Mouse (Mus musculus) embryonic facial prominence, embryonic 10.5 days (tissue): Measurements from ENCODE around the gene Guca2b. TPM values are rescaled to one million over a fixed set of nuclear protein-coding genes. Genes with fewer than 3 reads are reported as not detected.
A peak's percentile ranks its signal among the peaks of the same experiment; 100 is the strongest.

Source experiments
- DNase-seq: peaks from one replicate; pipeline ENCODE4 v3.0.0-alpha.2; 2017; ENCODE audit warnings: low spot score
- H3K27ac ChIP-seq: fragments of 300-500 bp; sonication (generic); replicated peaks from 2 replicates; pipeline ENCODE4 v1.5.1; 2016; ENCODE audit warnings: mild to moderate bottlenecking
- H3K27me3 ChIP-seq: fragments of 300-500 bp; sonication (generic); replicated peaks from 2 replicates; pipeline ENCODE4 v1.6.1; 2016; ENCODE audit warnings: low read depth, mild to moderate bottlenecking; ENCODE audit not compliant: poor library complexity, severe bottlenecking
- H3K36me3 ChIP-seq: fragments of 300-500 bp; sonication (generic); replicated peaks from 2 replicates; pipeline ENCODE4 v1.6.1; 2016; ENCODE audit warnings: mild to moderate bottlenecking, moderate library complexity
- H3K4me1 ChIP-seq: fragments of 300-500 bp; sonication (generic); 2 replicates; pipeline ENCODE4 v1.6.1; 2016
- H3K4me3 ChIP-seq: fragments of 300-500 bp; sonication (generic); 2 replicates; pipeline ENCODE4 v1.5.1; 2016; ENCODE audit warnings: mild to moderate bottlenecking, moderate library complexity
- H3K9me3 ChIP-seq: fragments of 300-500 bp; sonication (generic); 2 replicates; pipeline ENCODE4 v1.6.1; 2016; ENCODE audit warnings: mild to moderate bottlenecking
- WGBS: fragments of 180-500 bp; shearing (Covaris S2); methylation state at CpG from one replicate; pipeline ENCODE4 v1.1.7; 2016; 5-methylcytosine and 5-hydroxymethylcytosine counted together
- polyA plus RNA-seq: library from polyadenylated mRNA; unstranded; fragments of >200 nt; fragmentation: Nextera tagmentation; extraction: Ambion mirVana; gene quantifications from 2 replicates; pipeline ENCODE4 v1.2.1, GENCODE M21; 2016

The Guca2b gene
- polyA plus RNA-seq, 1 experiment from 2014 or later, result not detected

DNA sequence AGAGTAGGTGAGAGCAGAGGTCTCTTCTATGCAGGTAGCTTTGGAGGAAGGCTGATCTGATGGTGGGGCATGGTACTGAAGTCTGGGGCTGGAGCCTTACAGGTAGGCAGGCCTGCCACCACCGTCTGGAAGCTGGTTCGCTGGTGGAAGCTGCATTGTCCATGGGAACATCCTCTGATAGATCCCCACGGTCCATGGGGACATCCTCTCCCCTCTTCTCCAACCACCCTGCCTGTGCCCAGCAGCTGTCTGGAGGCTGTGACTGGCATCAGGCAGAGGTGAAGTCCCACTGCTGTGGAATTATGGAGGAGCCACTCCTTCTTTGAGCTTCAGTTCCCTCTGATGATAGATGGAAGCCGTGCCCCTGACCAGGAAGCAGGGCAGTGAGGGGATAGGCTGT is 9.8 kb upstream of the Guca2b start:
- no peak for DNase-seq
- WGBS, result 81% methylated on average over 4 of the region's 4 CpGs
- no peaks in the 10 kb centered on the region for H3K9me3 ChIP-seq
- H3K4me1 ChIP-seq, result peaks cover 10% of the 10 kb centered on the region
- H3K27ac ChIP-seq, result no peak overlapping the region
- H3K27me3 ChIP-seq, result no peaks in the 10 kb centered on the region
- no peaks in the 10 kb centered on the region for H3K36me3 ChIP-seq
- no peak overlapping the region for H3K4me3 ChIP-seq

DNA sequence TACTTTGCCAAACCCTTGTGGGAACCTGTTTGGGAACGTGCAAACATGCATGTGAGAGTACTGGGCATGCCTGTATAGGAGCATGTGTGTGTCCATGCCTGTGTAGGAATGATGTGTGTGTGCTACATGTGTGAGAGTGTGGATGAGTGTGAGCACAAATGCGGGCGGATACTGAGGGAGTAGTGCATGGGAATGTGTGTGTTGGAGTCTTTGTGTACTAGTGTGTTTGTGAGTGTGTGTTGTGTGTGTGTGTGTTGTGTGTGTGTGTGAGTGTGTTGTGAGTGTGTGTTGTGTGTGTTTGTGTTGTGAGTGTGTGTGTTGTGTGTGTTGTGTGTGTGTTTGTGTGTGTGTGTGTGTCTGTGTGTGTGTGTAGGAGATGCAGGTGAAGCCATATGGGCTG is 9.4 kb upstream of the Guca2b start:
- Histone ChIP-seq H3K27ac (no peak overlapping the region), H3K4me3 (no peak overlapping the region), H3K27me3 (no peaks in the 10 kb centered on the region), H3K9me3 (no peaks in the 10 kb centered on the region), H3K4me1 (peaks cover 10% of the 10 kb centered on the region), H3K36me3 (no peaks in the 10 kb centered on the region)
- 92% methylated on average over 3 of the region's 3 CpGs for WGBS
- DNase-seq, result no peak

DNA sequence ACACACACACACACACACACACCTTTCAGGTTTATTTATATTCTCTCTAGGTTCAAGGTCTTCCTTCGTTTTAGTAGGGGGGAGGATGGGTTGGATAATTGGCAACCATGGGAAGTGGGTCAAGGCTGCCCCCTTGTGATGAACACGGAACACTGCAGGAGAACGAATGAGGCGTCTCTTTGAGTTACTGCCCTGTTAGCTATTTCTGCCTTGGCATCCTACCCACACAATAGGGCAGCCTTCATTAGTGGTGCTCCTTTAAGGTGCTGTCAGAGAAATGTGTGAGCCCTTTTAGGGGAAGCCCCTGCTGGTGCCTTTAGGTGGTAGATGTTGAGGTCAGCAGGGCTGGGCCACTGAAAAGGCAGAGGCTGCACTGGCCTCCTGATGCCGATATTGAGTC is 8.7 kb upstream of the Guca2b start:
- Histone ChIP-seq H3K36me3 (no peaks in the 10 kb centered on the region), H3K4me1 (peaks cover 10% of the 10 kb centered on the region), H3K4me3 (no peak overlapping the region), H3K27me3 (no peaks in the 10 kb centered on the region), H3K27ac (no peak overlapping the region), H3K9me3 (no peaks in the 10 kb centered on the region)
- WGBS, result 26% methylated on average over 5 of the region's 5 CpGs
- peak; percentile 45 for DNase-seq

DNA sequence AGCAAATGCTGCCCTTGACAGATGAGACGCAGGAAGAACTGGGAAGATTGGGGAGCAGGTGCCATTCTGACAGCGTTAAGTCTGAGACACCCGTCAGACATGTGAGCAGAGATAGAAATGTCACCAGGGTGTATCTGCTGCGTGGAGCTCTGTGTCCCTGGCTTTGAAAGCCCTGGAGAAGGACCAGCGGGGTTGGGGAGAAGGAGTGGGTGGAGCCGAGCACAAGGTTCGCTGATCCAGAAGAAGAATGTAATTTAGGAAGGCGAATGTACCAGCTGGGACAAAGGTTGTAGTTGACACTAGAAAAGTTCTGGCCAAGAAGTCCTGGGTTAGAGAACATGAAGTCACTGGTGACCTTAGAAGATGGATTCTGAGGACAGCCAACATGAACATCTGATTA is 7.4 kb upstream of the Guca2b start:
- Histone ChIP-seq H3K36me3 (no peaks in the 10 kb centered on the region), H3K27ac (no peak overlapping the region), H3K4me3 (no peak overlapping the region), H3K9me3 (no peaks in the 10 kb centered on the region), H3K4me1 (peaks cover 10% of the 10 kb centered on the region), H3K27me3 (no peaks in the 10 kb centered on the region)
- DNase-seq, result no peak
- WGBS, result 58% methylated on average over 8 of the region's 8 CpGs

DNA sequence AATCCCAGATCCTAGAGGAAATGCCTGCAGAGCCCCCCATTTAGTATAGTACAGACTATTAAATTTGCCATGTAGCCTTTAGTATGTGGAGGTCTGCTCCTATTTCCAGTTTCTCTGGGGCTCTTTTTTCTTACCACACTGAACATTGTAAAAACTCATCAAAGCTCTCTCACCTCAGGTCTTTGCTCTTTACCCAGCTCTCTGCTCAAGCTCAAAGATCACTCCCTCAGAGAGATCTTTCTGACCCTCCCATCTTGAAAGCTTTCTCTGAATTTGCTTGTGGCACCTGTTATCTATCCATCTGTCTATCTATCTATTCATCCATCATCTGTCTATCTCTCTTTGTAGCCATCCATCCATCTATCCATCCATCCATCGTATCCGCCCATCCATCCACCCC is 6.4 kb upstream of the Guca2b start:
- DNase-seq, result no peak
- Histone ChIP-seq H3K36me3 (no peaks in the 10 kb centered on the region), H3K4me1 (peaks cover 9% of the 10 kb centered on the region), H3K27me3 (no peaks in the 10 kb centered on the region), H3K27ac (no peak overlapping the region), H3K9me3 (no peaks in the 10 kb centered on the region), H3K4me3 (no peak overlapping the region)
- 93% methylated on average over 2 of the region's 2 CpGs for WGBS

DNA sequence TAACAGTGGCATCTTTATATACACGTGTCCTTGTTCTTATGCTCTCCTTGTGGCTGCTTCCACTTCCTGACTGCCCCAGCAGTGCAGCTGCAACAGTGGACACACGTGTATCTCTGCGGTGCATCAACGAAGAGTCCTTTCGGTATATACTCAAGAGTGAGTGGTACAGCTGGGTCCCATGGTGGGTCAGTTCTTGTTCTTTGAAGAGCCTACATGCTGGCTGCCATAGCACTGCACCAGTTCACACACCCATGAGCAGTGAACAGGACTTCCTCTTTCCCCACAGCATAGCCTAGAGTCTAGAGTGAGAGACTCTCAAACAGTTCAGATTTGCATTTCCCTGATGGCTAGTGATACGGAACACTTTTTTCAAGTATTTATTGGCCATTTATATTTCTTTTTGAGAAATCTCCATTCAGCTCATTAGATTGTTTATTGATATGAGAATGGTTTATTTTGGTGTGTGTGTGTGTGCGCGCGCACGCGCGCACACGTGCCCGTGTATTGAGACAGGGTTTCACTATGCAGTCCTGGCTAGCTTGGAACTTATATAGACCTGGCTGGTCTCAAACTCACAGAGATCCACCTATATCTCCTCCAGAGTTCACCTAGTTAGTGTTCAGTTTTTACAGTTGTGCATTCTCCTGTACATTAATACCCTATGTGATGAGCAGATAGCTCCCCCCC is 4.8 kb upstream of the Guca2b start:
- H3K4me3 ChIP-seq, result no peak overlapping the region
- no peaks in the 10 kb centered on the region for H3K4me1 ChIP-seq
- H3K27me3 ChIP-seq, result no peaks in the 10 kb centered on the region
- WGBS, result 92% methylated on average over 14 of the region's 14 CpGs
- H3K27ac ChIP-seq, result no peak overlapping the region
- H3K36me3 ChIP-seq, result no peaks in the 10 kb centered on the region
- H3K9me3 ChIP-seq, result no peaks in the 10 kb centered on the region
- DNase-seq, result no peak

DNA sequence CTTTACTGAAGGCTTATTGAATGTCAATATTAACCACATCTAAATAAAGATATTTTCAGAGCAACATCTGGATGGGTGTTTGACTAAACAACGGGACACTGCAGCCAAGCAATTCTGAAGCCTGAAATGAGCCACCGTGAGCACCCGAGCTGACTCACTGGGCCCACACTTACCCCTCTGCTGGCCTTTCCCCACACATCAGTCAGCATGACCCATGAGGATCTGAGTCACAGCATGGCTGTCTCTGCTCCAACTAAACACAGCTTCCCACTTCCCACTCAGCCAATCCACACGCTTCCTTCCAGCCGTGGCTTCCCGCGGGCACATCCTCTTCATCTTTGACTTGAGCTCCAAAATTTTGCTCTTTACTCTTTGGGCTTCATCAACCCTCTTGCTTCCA is 4.2 kb upstream of the Guca2b start:
- DNase-seq, result no peak
- no peaks in the 10 kb centered on the region for H3K4me1 ChIP-seq
- H3K27me3 ChIP-seq, result no peaks in the 10 kb centered on the region
- H3K4me3 ChIP-seq, result no peak overlapping the region
- H3K36me3 ChIP-seq, result no peaks in the 10 kb centered on the region
- 88% methylated on average over 7 of the region's 7 CpGs for WGBS
- no peaks in the 10 kb centered on the region for H3K9me3 ChIP-seq
- H3K27ac ChIP-seq, result no peak overlapping the region

DNA sequence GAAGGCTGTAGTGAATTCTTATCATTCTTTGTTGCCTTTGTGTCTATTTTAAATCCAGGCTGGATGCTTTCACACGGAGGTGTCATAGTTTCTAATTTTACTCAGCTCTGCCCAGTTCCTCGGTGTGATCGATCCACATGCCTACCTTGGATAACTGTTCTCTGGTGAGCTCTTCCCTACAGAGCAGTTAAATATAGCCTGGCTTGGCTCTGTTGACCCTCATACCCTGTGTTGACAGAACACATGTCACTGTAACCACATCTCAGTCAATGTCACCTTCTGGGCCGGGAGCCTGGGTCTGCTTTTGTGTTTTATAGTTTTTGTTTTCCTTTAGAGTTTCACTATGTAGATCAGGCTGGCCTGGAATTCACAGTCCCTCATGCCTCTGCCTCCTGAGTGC is 3.4 kb upstream of the Guca2b start:
- Histone ChIP-seq H3K9me3 (no peaks in the 10 kb centered on the region), H3K27ac (no peak overlapping the region), H3K4me1 (no peaks in the 10 kb centered on the region), H3K36me3 (no peaks in the 10 kb centered on the region), H3K4me3 (no peak overlapping the region), H3K27me3 (no peaks in the 10 kb centered on the region)
- WGBS, result 81% methylated on average over 4 of the region's 4 CpGs
- DNase-seq, result no peak

DNA sequence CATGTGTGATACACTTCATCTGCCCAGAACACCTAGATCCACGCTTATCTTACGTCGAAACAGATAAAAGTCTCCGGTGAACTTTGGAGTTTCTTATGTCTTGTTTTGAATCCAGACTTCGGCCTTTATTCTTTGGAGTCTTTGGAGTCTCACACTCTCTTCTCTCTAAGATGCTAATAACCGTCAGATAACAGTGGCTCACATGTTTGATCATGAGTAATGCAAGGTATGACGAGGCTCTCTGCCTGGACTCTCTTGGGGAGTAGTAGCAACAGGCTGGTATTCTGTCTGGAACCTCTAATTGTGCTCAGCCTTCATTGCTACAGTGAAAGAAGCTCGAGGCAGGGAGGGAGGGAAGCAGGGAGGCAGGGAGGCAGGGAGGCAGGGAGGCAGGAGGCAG is 1.3 kb upstream of the Guca2b start:
- DNase-seq, result no peak
- WGBS, result 85% methylated on average over 8 of the region's 8 CpGs

DNA sequence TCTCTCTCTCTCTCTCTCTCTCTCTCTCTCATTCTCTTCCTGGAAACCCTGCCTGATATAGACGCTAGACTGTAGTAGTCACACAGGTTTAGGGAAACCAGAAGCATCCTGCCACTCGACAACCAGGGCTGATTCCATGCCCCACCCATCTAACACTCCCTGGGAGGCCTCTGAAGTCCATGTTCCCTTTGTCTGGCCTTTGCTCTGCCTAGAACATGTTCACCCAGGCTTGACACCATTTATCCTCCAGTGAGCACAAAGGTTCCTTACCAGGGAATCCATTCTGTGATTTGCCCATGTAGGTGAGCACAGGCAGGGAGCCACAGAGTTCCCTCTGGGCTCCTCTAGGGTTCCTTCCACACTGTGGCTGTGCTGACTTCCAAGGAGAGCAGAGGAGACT is 508 bp downstream of the Guca2b start:
- no peak overlapping the region for H3K27ac ChIP-seq
- no peaks in the 10 kb centered on the region for H3K36me3 ChIP-seq
- no peak overlapping the region for H3K4me3 ChIP-seq
- H3K4me1 ChIP-seq, result no peaks in the 10 kb centered on the region
- peaks cover 4% of the 10 kb centered on the region; the same call in 1 of the 2 replicates for H3K9me3 ChIP-seq
- 68% methylated on average over 2 of the region's 2 CpGs for WGBS
- DNase-seq, result no peak
- H3K27me3 ChIP-seq, result no peaks in the 10 kb centered on the region

More for the DNA sequence above, 1.3 kb upstream of the Guca2b start:
- H3K27me3 ChIP-seq, result no peaks in the 10 kb centered on the region
- no peaks in the 10 kb centered on the region for H3K4me1 ChIP-seq
- no peaks in the 10 kb centered on the region for H3K9me3 ChIP-seq
- H3K27ac ChIP-seq, result no peak overlapping the region
- no peaks in the 10 kb centered on the region for H3K36me3 ChIP-seq
- H3K4me3 ChIP-seq, result no peak overlapping the region

GRCm38 (mm10) chr4:119657011-119657410 is 1.7 kb downstream of the Guca2b start:
- no peaks in the 10 kb centered on the region for H3K4me1 ChIP-seq
- no peak for DNase-seq
- no peak overlapping the region for H3K27ac ChIP-seq
- H3K27me3 ChIP-seq, result no peaks in the 10 kb centered on the region
- peaks cover 10% of the 10 kb centered on the region for H3K9me3 ChIP-seq
- H3K36me3 ChIP-seq, result no peaks in the 10 kb centered on the region
- no peak overlapping the region for H3K4me3 ChIP-seq
- WGBS, result 80% methylated on average over 1 of the region's 1 CpGs

DNA sequence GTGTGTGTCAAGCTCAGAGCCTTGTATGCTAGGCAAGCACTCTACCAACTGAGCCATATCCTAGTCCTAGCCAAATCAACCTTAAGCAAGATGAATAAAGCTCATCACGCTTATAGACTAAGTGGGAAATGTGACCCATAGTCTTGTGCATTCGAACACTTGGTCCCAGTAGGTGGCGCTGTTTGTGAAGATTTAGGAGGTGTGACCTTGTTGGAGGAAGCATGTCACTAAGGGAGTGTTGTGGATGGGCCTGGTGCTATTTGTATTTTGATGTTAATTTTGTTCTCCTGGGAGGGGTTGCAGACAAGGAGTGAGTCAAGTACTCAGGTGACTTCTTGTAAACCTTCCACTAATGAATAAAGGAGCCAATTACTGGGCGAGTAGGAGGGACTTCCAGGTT is 16.1 kb downstream of the Guca2b start:
- Histone ChIP-seq H3K36me3 (no peaks in the 10 kb centered on the region), H3K4me3 (no peak overlapping the region), H3K9me3 (no peaks in the 10 kb centered on the region), H3K27ac (no peak overlapping the region), H3K27me3 (no peaks in the 10 kb centered on the region), H3K4me1 (peaks cover 7% of the 10 kb centered on the region)
- no peak for DNase-seq
- WGBS, result 85% methylated on average over 4 of the region's 4 CpGs

GRCm38 (mm10) chr4:119638656-119639055 is 20.1 kb downstream of the Guca2b start:
- no peak for DNase-seq
- no peaks in the 10 kb centered on the region for H3K27me3 ChIP-seq
- no peaks in the 10 kb centered on the region for H3K36me3 ChIP-seq
- H3K4me1 ChIP-seq, result peaks cover 13% of the 10 kb centered on the region
- 60% methylated on average over 11 of the region's 11 CpGs for WGBS
- H3K27ac ChIP-seq, result no peak overlapping the region
- no peak overlapping the region for H3K4me3 ChIP-seq
- no peaks in the 10 kb centered on the region for H3K9me3 ChIP-seq
